Mouse (Mus musculus) lung, postnatal 14 days (tissue): ENCODE measurements around the gene Olfr732.

ENCODE experiments used
- DNase-seq: peaks from one replicate; pipeline ENCODE4 v3.0.0; 2021

Gene Olfr732

GRCm38 (mm10) chr14:50284106-50284505 lies at the start of gene Olfr732:
Gene Olfr732, minus strand, starts transcription at chr14:50284206.
- DNase-seq, result no peak

GRCm38 (mm10) chr14:50326661-50327060 lies 42.7 kb upstream of the Olfr732 start, which contains the start of gene Olfr734:
Gene Olfr734, minus strand, starts transcription at chr14:50326761.
- no peak for DNase-seq

- no peak for DNase-seq
Measured at GRCm38 (mm10) chr14:50301422-50301821, 17.4 kb upstream of the Olfr732 start, which contains the start of gene Olfr733. Gene Olfr733, minus strand, starts transcription at chr14:50301522.

GRCm38 (mm10) chr14:50241766-50242165 lies 42.2 kb downstream of the Olfr732 start, which contains the start of gene Olfr731:
Gene Olfr731, minus strand, starts transcription at chr14:50241866.
- no peak for DNase-seq
